Mouse (Mus musculus) stomach, embryonic 14.5 days (tissue): ENCODE measurements around the gene Mllt11. TPM values are rescaled to one million over a fixed set of nuclear protein-coding genes. Genes with fewer than 3 reads are reported as not detected.

Source experiments
- ATAC-seq: fragments of 200-750 bp; cut with Nextera tagmentation; 2 replicates; pipeline ENCODE4 v1.8.0; 2017; ENCODE audit warnings: low read depth, moderate TSS enrichment; ENCODE audit not compliant: insufficient number of reproducible peaks, insufficient read depth, low FRiP score
- H3K27ac ChIP-seq: fragments of 300-500 bp; sonication (generic); 2 replicates; pipeline ENCODE4 v1.5.1; 2014; ENCODE audit warnings: mild to moderate bottlenecking, low read length, moderate library complexity, mixed read lengths
- H3K27me3 ChIP-seq: fragments of 300-500 bp; sonication (generic); 2 replicates; pipeline ENCODE4 v1.6.1; 2014; ENCODE audit warnings: low read length, control low read depth, mixed read lengths; ENCODE audit not compliant: control insufficient read depth, insufficient read depth
- H3K36me3 ChIP-seq: fragments of 300-500 bp; sonication (generic); 2 replicates; pipeline ENCODE4 v1.6.1; 2014; ENCODE audit warnings: mild to moderate bottlenecking, control low read depth, low read length, moderate library complexity, mixed read lengths; ENCODE audit not compliant: control insufficient read depth, insufficient read depth
- H3K4me1 ChIP-seq: fragments of 300-500 bp; sonication (generic); 2 replicates; pipeline ENCODE4 v1.6.1; 2014; ENCODE audit warnings: low read length, control low read depth, mixed read lengths; ENCODE audit not compliant: control insufficient read depth, insufficient read depth
- H3K4me2 ChIP-seq: fragments of 300-500 bp; sonication (generic); replicated peaks from 2 replicates; pipeline ENCODE4 v1.6.1; 2014; ENCODE audit warnings: low read depth, low read length, control low read depth
- H3K4me3 ChIP-seq: fragments of 300-500 bp; sonication (generic); 2 replicates; pipeline ENCODE4 v1.5.1; 2014; ENCODE audit warnings: low read depth, low read length, control low read depth
- H3K9ac ChIP-seq: fragments of 300-500 bp; sonication (generic); replicated peaks from 2 replicates; pipeline ENCODE4 v1.6.1; 2014; ENCODE audit warnings: low read depth, mild to moderate bottlenecking, control low read depth, low read length, moderate library complexity, mixed read lengths
- H3K9me3 ChIP-seq: fragments of 300-500 bp; sonication (generic); 2 replicates; pipeline ENCODE4 v1.6.1; 2016; ENCODE audit warnings: low read depth, low read length, control low read depth; ENCODE audit not compliant: control insufficient read depth
- WGBS: fragments of 180-500 bp; shearing (Covaris S2); extraction: QIAGEN DNeasy Blood & Tissue Kit; methylation state at CpG from one replicate; pipeline ENCODE4 v1.1.7; 2014; 5-methylcytosine and 5-hydroxymethylcytosine counted together
- polyA plus RNA-seq: library from polyadenylated mRNA; unstranded; fragments of >200 nt; fragmentation: Nextera tagmentation; extraction: Ambion mirVana; gene quantifications from 2 replicates; pipeline ENCODE4 v1.2.1, GENCODE M21; 2014

Mllt11 gene
- polyA plus RNA-seq, 1 experiment from 2014 or later: 42.4 TPM

GRCm38 (mm10) chr3:95200132-95200531, 31.8 kb downstream of the Mllt11 start:
- no peak for ATAC-seq
- Histone ChIP-seq H3K9me3 (no peaks in the 10 kb centered on the region), H3K4me1 (no peaks in the 10 kb centered on the region), H3K27me3 (no peaks in the 10 kb centered on the region), H3K36me3 (peaks cover 72% of the 10 kb centered on the region), H3K27ac (no peak overlapping the region), H3K4me2 (no peak overlapping the region), H3K9ac (no peak overlapping the region), H3K4me3 (no peak overlapping the region)
- 89% methylated on average over 7 of the region's 7 CpGs for WGBS

GRCm38 (mm10) chr3:95199101-95199500, 32.9 kb downstream of the Mllt11 start:
- ATAC-seq: no peak
- no peak overlapping the region for H3K9ac ChIP-seq
- no peaks in the 10 kb centered on the region for H3K4me1 ChIP-seq
- no peak overlapping the region for H3K27ac ChIP-seq
- H3K4me3 ChIP-seq: no peak overlapping the region
- no peaks in the 10 kb centered on the region for H3K9me3 ChIP-seq
- H3K4me2 ChIP-seq: no peak overlapping the region
- H3K27me3 ChIP-seq: no peaks in the 10 kb centered on the region
- H3K36me3 ChIP-seq: peaks cover 69% of the 10 kb centered on the region
- 76% methylated on average over 1 of the region's 1 CpGs for WGBS

GRCm38 (mm10) chr3:95195772-95196171, 36.2 kb downstream of the Mllt11 start:
- Histone ChIP-seq H3K4me1 (no peaks in the 10 kb centered on the region), H3K36me3 (peaks cover 56% of the 10 kb centered on the region), H3K9ac (no peak overlapping the region), H3K9me3 (no peaks in the 10 kb centered on the region), H3K27me3 (no peaks in the 10 kb centered on the region), H3K4me2 (no peak overlapping the region), H3K4me3 (no peak overlapping the region), H3K27ac (no peak overlapping the region)
- ATAC-seq: no peak
- WGBS: 81% methylated on average over 2 of the region's 2 CpGs

- Histone ChIP-seq H3K9ac (no peak overlapping the region), H3K36me3 (peaks cover 54% of the 10 kb centered on the region), H3K4me2 (no peak overlapping the region), H3K9me3 (no peaks in the 10 kb centered on the region), H3K4me3 (no peak overlapping the region), H3K27me3 (no peaks in the 10 kb centered on the region), H3K4me1 (no peaks in the 10 kb centered on the region), H3K27ac (no peak overlapping the region)
- ATAC-seq: no peak
- 73% methylated on average over 6 of the region's 6 CpGs for WGBS
Observed at GRCm38 (mm10) chr3:95194721-95195135, 37.2 kb downstream of the Mllt11 start.

GRCm38 (mm10) chr3:95186888-95187287, 45.1 kb downstream of the Mllt11 start:
- H3K4me2 ChIP-seq: no peak overlapping the region
- no peaks in the 10 kb centered on the region for H3K27me3 ChIP-seq
- no peak overlapping the region for H3K27ac ChIP-seq
- H3K9ac ChIP-seq: no peak overlapping the region
- WGBS: 87% methylated on average over 6 of the region's 6 CpGs
- peaks cover 49% of the 10 kb centered on the region for H3K36me3 ChIP-seq
- no peaks in the 10 kb centered on the region for H3K9me3 ChIP-seq
- ATAC-seq: no peak
- no peaks in the 10 kb centered on the region for H3K4me1 ChIP-seq
- H3K4me3 ChIP-seq: no peak overlapping the region

- 84% methylated on average over 2 of the region's 2 CpGs for WGBS
- H3K4me1 ChIP-seq: no peaks in the 10 kb centered on the region
- no peaks in the 10 kb centered on the region for H3K9me3 ChIP-seq
- no peak overlapping the region for H3K4me2 ChIP-seq
- no peak overlapping the region for H3K4me3 ChIP-seq
- H3K36me3 ChIP-seq: peaks cover 47% of the 10 kb centered on the region
- no peak overlapping the region for H3K27ac ChIP-seq
- ATAC-seq: no peak
- no peaks in the 10 kb centered on the region for H3K27me3 ChIP-seq
- H3K9ac ChIP-seq: no peak overlapping the region
Observed at GRCm38 (mm10) chr3:95186100-95186499, 45.9 kb downstream of the Mllt11 start.

- Histone ChIP-seq H3K4me2 (no peak overlapping the region), H3K9ac (no peak overlapping the region), H3K4me1 (no peaks in the 10 kb centered on the region), H3K27me3 (no peaks in the 10 kb centered on the region), H3K9me3 (no peaks in the 10 kb centered on the region), H3K36me3 (peaks cover 42% of the 10 kb centered on the region), H3K4me3 (no peak overlapping the region), H3K27ac (no peak overlapping the region)
- ATAC-seq: no peak
- 89% methylated on average over 9 of the region's 9 CpGs for WGBS
Observed at GRCm38 (mm10) chr3:95184796-95185577, 47.0 kb downstream of the Mllt11 start.

- ATAC-seq: no peak
- no peak overlapping the region for H3K4me2 ChIP-seq
- H3K9ac ChIP-seq: no peak overlapping the region
- H3K4me1 ChIP-seq: no peaks in the 10 kb centered on the region
- no peaks in the 10 kb centered on the region for H3K27me3 ChIP-seq
- H3K36me3 ChIP-seq: peaks cover 19% of the 10 kb centered on the region; the same call in 1 of the 2 replicates
- no peaks in the 10 kb centered on the region for H3K9me3 ChIP-seq
- H3K4me3 ChIP-seq: no peak overlapping the region
- H3K27ac ChIP-seq: no peak overlapping the region
- WGBS: 53% methylated on average over 1 of the region's 1 CpGs
Observed at GRCm38 (mm10) chr3:95181841-95182240, 50.1 kb downstream of the Mllt11 start.

- H3K27me3 ChIP-seq: no peaks in the 10 kb centered on the region
- no peak overlapping the region for H3K4me3 ChIP-seq
- H3K9me3 ChIP-seq: no peaks in the 10 kb centered on the region
- no peak overlapping the region for H3K27ac ChIP-seq
- H3K36me3 ChIP-seq: 0 out of 2 replicates have a peak, but pooled peaks cover 7% of the 10 kb centered on the region
- no peaks in the 10 kb centered on the region for H3K4me1 ChIP-seq
- 56% methylated on average over 3 of the region's 3 CpGs for WGBS
- no peak overlapping the region for H3K9ac ChIP-seq
- no peak overlapping the region for H3K4me2 ChIP-seq
- ATAC-seq: no peak
Observed at GRCm38 (mm10) chr3:95179890-95180289, 52.1 kb downstream of the Mllt11 start.
